Mouse (Mus musculus): ENCODE results near the gene Armcx5.

GRCm38 (mm10) chrX:135712845-135713244 is 29.7 kb upstream of the Armcx5 start:
- TF ChIP-seq POLR2A (IDR thresholded peaks at IDR 0.05; ENCODE audit: borderline replicate concordance, extremely low read depth, insufficient read depth, insufficient read length, poor library complexity, severe bottlenecking) (no peak), CTCF (IDR thresholded peaks at IDR 0.05; ENCODE audit: borderline replicate concordance, extremely low read depth, insufficient read depth, insufficient read length) (no peak)
